Mouse (Mus musculus) E14TG2a.4 (cell line): Measurements from ENCODE around the gene Clic5.

Source experiments
- CTCF ChIP-seq: conservative IDR thresholded peaks from 2 replicates; pipeline ENCODE4 v1.5.1; 2014; ENCODE audit warnings: low read length
- NANOG ChIP-seq: IDR thresholded peaks from 2 replicates; pipeline ENCODE4 v1.6.1; 2014; ENCODE audit warnings: borderline replicate concordance, low read length, mixed read lengths
- POU5F1 ChIP-seq: IDR thresholded peaks from 2 replicates; pipeline ENCODE4 v1.6.1; 2014; ENCODE audit warnings: low read length, borderline replicate concordance

- TF ChIP-seq CTCF = no peak
- TF ChIP-seq NANOG = no peak
- no peak for TF ChIP-seq POU5F1
These were observed 28.8 kb downstream of the Clic5 start for GRCm38 (mm10) chr17:44217185-44217584.
